Mouse (Mus musculus) midbrain, postnatal 0 days (tissue): ENCODE data around the gene Zfp462. TPM values are rescaled to one million over a fixed set of nuclear protein-coding genes. Genes with fewer than 3 reads are reported as not detected.
"Not testable (repeated sequence)": the region's sequence is repeated elsewhere in the genome, so short reads cannot be mapped to it uniquely, and the experiment has no call there.

Source experiments
- ATAC-seq: fragments of 200-750 bp; cut with Nextera tagmentation; 2 replicates; pipeline ENCODE4 v1.8.0; 2017; ENCODE audit warnings: moderate number of reproducible peaks, mild to moderate bottlenecking, moderate TSS enrichment, moderate library complexity; ENCODE audit not compliant: low FRiP score
- DNase-seq: peaks from one replicate; pipeline ENCODE4 v3.0.0-alpha.2; 2015; ENCODE audit warnings: low spot score
- H3K27ac ChIP-seq: fragments of 300-500 bp; sonication (generic); 2 replicates; pipeline ENCODE4 v1.5.1; 2014; ENCODE audit warnings: low read depth, mild to moderate bottlenecking, low read length, mixed read lengths
- H3K27me3 ChIP-seq: fragments of 300-500 bp; sonication (generic); 2 replicates; pipeline ENCODE4 v1.6.1; 2014; ENCODE audit warnings: low read length, control low read depth, mixed read lengths; ENCODE audit not compliant: insufficient read depth
- H3K36me3 ChIP-seq: fragments of 300-500 bp; sonication (generic); 2 replicates; pipeline ENCODE4 v1.6.1; 2014; ENCODE audit warnings: low read length, control low read depth, mixed read lengths; ENCODE audit not compliant: insufficient read depth
- H3K4me1 ChIP-seq: fragments of 300-500 bp; sonication (generic); 2 replicates; pipeline ENCODE4 v1.6.1; 2014; ENCODE audit warnings: mild to moderate bottlenecking, control low read depth, antibody characterized with exemption, low read length, mixed read lengths; ENCODE audit not compliant: insufficient read depth
- H3K4me2 ChIP-seq: fragments of 300-500 bp; sonication (generic); 2 replicates; pipeline ENCODE4 v1.6.1; 2014; ENCODE audit warnings: low read depth, mild to moderate bottlenecking, low read length, mixed read lengths; ENCODE audit not compliant: poor library complexity, severe bottlenecking
- H3K4me3 ChIP-seq: fragments of 300-500 bp; sonication (generic); 2 replicates; pipeline ENCODE4 v1.5.1; 2014; ENCODE audit warnings: low read depth, mild to moderate bottlenecking, low read length, moderate library complexity
- H3K9ac ChIP-seq: fragments of 300-500 bp; sonication (generic); replicated peaks from 2 replicates; pipeline ENCODE4 v1.6.1; 2014; ENCODE audit warnings: mild to moderate bottlenecking, low read length, moderate library complexity, mixed read lengths; ENCODE audit not compliant: poor library complexity, severe bottlenecking
- H3K9me3 ChIP-seq: fragments of 300-500 bp; sonication (generic); 2 replicates; pipeline ENCODE4 v1.6.1; 2016; ENCODE audit warnings: low read length, control low read depth
- CTCF ChIP-seq: IDR thresholded peaks from 2 replicates; pipeline ENCODE4 v1.5.1; 2016; ENCODE audit warnings: antibody characterized with exemption, mild to moderate bottlenecking
- WGBS: fragments of 180-500 bp; shearing (Covaris S2); extraction: QIAGEN DNeasy Blood & Tissue Kit; methylation state at CpG from one replicate; pipeline ENCODE4 v1.1.7; 2014; 5-methylcytosine and 5-hydroxymethylcytosine counted together
- polyA plus RNA-seq: library from polyadenylated mRNA; unstranded; fragments of >200 nt; fragmentation: Nextera tagmentation; extraction: Ambion mirVana; gene quantifications from 2 replicates; pipeline ENCODE4 v1.2.1, GENCODE M21; 2015
- total RNA-seq: library from RNA; depleted of rRNA; stranded (reverse); fragments of >200 nt; gene quantifications from 2 replicates; pipeline ENCODE4 v1.2.3, GENCODE M21; 2014

The Zfp462 gene
- total and polyA plus RNA-seq, 2 experiments from 2014 or later = 9.1 to 51.5 TPM

GRCm38 (mm10) chr4:54923386-54923785, 21.5 kb upstream of the Zfp462 start:
- ATAC-seq = no peak
- H3K9me3 ChIP-seq = no peaks in the 10 kb centered on the region
- no peak overlapping the region for H3K9ac ChIP-seq
- H3K27me3 ChIP-seq = no peaks in the 10 kb centered on the region
- H3K27ac ChIP-seq = no peak overlapping the region
- H3K4me2 ChIP-seq = no peak overlapping the region
- no peak overlapping the region for H3K4me3 ChIP-seq
- no peak for TF ChIP-seq CTCF
- no peaks in the 10 kb centered on the region for H3K4me1 ChIP-seq
- DNase-seq = no peak
- no peaks in the 10 kb centered on the region for H3K36me3 ChIP-seq
- WGBS = 95% methylated on average over 2 of the region's 2 CpGs

- H3K9me3 ChIP-seq = no peaks in the 10 kb centered on the region
- WGBS = 97% methylated on average over 2 of the region's 2 CpGs
- no peak overlapping the region for H3K27ac ChIP-seq
- H3K4me1 ChIP-seq = no peaks in the 10 kb centered on the region
- H3K4me3 ChIP-seq = no peak overlapping the region
- no peak for ATAC-seq
- TF ChIP-seq CTCF = no peak
- H3K4me2 ChIP-seq = no peak overlapping the region
- H3K27me3 ChIP-seq = no peaks in the 10 kb centered on the region
- no peak overlapping the region for H3K9ac ChIP-seq
- H3K36me3 ChIP-seq = no peaks in the 10 kb centered on the region
- DNase-seq = no peak
Measured at GRCm38 (mm10) chr4:54924306-54924705, 20.5 kb upstream of the Zfp462 start.

DNA sequence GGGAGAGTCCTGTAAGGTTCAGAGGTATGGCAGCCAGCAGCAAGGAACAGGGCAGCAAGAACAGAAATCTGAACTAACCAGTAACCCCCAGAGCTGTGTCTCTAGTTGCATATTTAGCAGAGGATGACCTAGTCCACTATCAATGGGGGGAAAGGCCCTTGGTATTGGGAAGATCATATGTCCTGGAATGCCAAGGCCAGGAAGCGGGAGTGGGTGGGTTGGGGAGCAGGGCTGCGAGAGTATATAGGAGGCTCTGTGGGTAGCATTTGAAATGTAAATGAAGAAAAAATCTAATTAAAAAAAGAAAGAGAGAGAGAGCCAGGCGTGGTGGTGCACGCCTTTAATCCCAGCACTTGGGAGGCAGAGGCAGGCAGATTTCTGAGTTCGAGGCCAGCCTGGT, 18.4 kb upstream of the Zfp462 start:
- not testable (repeated sequence) for H3K27me3 ChIP-seq, H3K9ac ChIP-seq, H3K4me1 ChIP-seq, H3K27ac ChIP-seq, H3K4me2 ChIP-seq, H3K36me3 ChIP-seq, H3K9me3 ChIP-seq, DNase-seq, H3K4me3 ChIP-seq, ATAC-seq
- WGBS = 89% methylated on average over 5 of the region's 5 CpGs

- not testable (repeated sequence) for H3K9me3 ChIP-seq, DNase-seq, H3K27ac ChIP-seq, ATAC-seq, H3K9ac ChIP-seq, H3K4me1 ChIP-seq, H3K4me3 ChIP-seq, H3K4me2 ChIP-seq, H3K27me3 ChIP-seq, H3K36me3 ChIP-seq
- WGBS = 87% methylated on average over 8 of the region's 8 CpGs
Measured at GRCm38 (mm10) chr4:54927321-54928062, 17.4 kb upstream of the Zfp462 start.

DNA sequence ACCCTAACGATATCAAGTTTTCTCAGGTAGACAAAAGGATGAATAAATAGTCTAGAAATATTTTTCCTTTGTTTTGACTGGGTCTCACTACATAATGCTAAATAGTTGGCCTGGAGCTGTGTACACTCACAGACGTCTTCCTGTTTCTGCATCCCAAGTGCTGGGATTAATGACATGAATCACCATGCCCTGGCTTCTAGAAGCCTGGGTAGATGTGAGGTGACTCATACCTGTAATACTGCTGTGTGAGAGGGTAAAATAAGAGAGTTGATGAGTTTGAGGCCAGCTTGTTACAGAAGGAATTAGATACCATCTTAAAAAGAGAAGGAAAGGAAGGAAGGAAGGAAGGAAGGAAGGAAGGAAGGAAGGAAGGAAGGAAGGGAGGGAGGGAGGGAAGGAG, 15.2 kb upstream of the Zfp462 start:
- no peaks in the 10 kb centered on the region for H3K9me3 ChIP-seq
- H3K27me3 ChIP-seq = no peaks in the 10 kb centered on the region
- no peak for TF ChIP-seq CTCF
- H3K9ac ChIP-seq = no peak overlapping the region
- no peak overlapping the region for H3K27ac ChIP-seq
- WGBS = 86% methylated on average over 2 of the region's 2 CpGs
- no peaks in the 10 kb centered on the region for H3K4me1 ChIP-seq
- no peak overlapping the region for H3K4me3 ChIP-seq
- ATAC-seq = no peak
- no peaks in the 10 kb centered on the region for H3K36me3 ChIP-seq
- DNase-seq = no peak
- no peak overlapping the region for H3K4me2 ChIP-seq

DNA sequence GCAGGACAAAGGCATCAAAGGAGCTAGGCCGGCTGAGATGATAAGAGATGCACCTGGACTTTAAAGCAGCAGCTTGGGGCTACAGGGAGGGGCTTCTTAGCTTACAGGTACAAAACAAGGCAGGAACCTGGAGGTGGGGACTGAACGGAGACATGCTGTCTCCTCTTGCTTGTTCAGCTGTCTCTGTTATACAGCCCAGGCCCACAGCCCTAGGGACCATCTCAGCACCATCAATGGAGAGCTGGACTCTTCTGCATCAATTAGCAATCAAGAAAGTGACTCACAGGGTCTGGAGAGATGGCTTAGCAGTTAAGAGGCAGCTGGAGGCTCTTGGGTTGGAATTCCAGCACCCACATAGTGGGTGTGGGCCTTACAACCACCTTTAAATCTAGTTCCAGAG, 12.2 kb upstream of the Zfp462 start:
- ATAC-seq (no peak), DNase-seq (no peak)
- Histone ChIP-seq H3K9ac (no peak overlapping the region), H3K27ac (no peak overlapping the region), H3K27me3 (no peaks in the 10 kb centered on the region), H3K4me3 (no peak overlapping the region), H3K36me3 (no peaks in the 10 kb centered on the region), H3K4me2 (no peak overlapping the region), H3K9me3 (no peaks in the 10 kb centered on the region), H3K4me1 (no peaks in the 10 kb centered on the region)
- no peak for TF ChIP-seq CTCF
- 49% methylated on average over 2 of the region's 2 CpGs for WGBS
